Mouse (Mus musculus): ENCODE data around the gene Nxpe5. TPM values are rescaled to one million over a fixed set of nuclear protein-coding genes. Genes with fewer than 3 reads are reported as not detected.

Gene Nxpe5
- polyA plus RNA-seq, 1 experiment from 2014 or later, result not detected

GRCm38 (mm10) chr5:138277994-138278393 lies 52.3 kb downstream of the Nxpe5 start:
- WGBS, result 85% methylated on average over 7 of the region's 7 CpGs
- H3K9ac ChIP-seq, result no peak overlapping the region
- H3K4me3 ChIP-seq, result no peak overlapping the region
- H3K4me2 ChIP-seq, result no peak overlapping the region
- H3K27me3 ChIP-seq (replicated peaks), result peaks cover 23% of the 10 kb centered on the region
- peaks cover 13% of the 10 kb centered on the region; the same call in 1 of the 2 replicates for H3K36me3 ChIP-seq
- peaks cover 27% of the 10 kb centered on the region for H3K4me1 ChIP-seq
- H3K27ac ChIP-seq (replicated peaks), result no peak overlapping the region
- no peak for ATAC-seq (ENCODE audit: extremely low read depth, insufficient number of reproducible peaks, low FRiP score, low TSS enrichment)
- H3K9me3 ChIP-seq, result peaks cover 8% of the 10 kb centered on the region; the same call in 1 of the 2 replicates

- H3K9me3 ChIP-seq, result peaks cover 8% of the 10 kb centered on the region; the same call in 1 of the 2 replicates
- WGBS, result 2% methylated on average over 54 of the region's 56 CpGs
- ATAC-seq (ENCODE audit: extremely low read depth, insufficient number of reproducible peaks, low FRiP score, low TSS enrichment), result peak; percentile 97
- H3K27me3 ChIP-seq (replicated peaks), result peaks cover 10% of the 10 kb centered on the region
- peak within 1 kb of the TSS; percentile 70 for H3K4me3 ChIP-seq
- peaks cover 13% of the 10 kb centered on the region; the same call in 1 of the 2 replicates for H3K36me3 ChIP-seq
- peaks cover 27% of the 10 kb centered on the region for H3K4me1 ChIP-seq
- peak within 1 kb of the TSS; percentile 74 for H3K4me2 ChIP-seq
- H3K27ac ChIP-seq (replicated peaks), result no peak within 1 kb of the TSS
- peak within 1 kb of the TSS; percentile 83 for H3K9ac ChIP-seq
Observed at GRCm38 (mm10) chr5:138279585-138280424, 54.1 kb downstream of the Nxpe5 start, which contains the start of the genes Gm43720, Gpc2 and Stag3. Gene Gm43720 (minus strand): TSS chr5:138279958. Gene Gpc2 (minus strand): TSS chr5:138280005. Gene Stag3 (plus strand): TSS chr5:138280240.

GRCm38 (mm10) chr5:138280425-138280768 lies 54.7 kb downstream of the Nxpe5 start:
- Histone ChIP-seq H3K27ac (replicated peaks) (no peak overlapping the region), H3K4me1 (peaks cover 21% of the 10 kb centered on the region), H3K9me3 (peaks cover 8% of the 10 kb centered on the region; the same call in 1 of the 2 replicates), H3K4me2 (peak overlapping the region; percentile 74), H3K4me3 (peak overlapping the region; percentile 70), H3K9ac (no peak overlapping the region), H3K36me3 (peaks cover 13% of the 10 kb centered on the region; the same call in 1 of the 2 replicates), H3K27me3 (replicated peaks) (peaks cover 10% of the 10 kb centered on the region)
- 19% methylated on average over 26 of the region's 26 CpGs for WGBS
- no peak for ATAC-seq (ENCODE audit: extremely low read depth, insufficient number of reproducible peaks, low FRiP score, low TSS enrichment)

GRCm38 (mm10) chr5:138280829-138281228 lies 55.1 kb downstream of the Nxpe5 start:
- Histone ChIP-seq H3K9ac (no peak overlapping the region), H3K4me2 (no peak overlapping the region), H3K4me1 (peaks cover 17% of the 10 kb centered on the region), H3K27me3 (replicated peaks) (peaks cover 8% of the 10 kb centered on the region), H3K36me3 (peaks cover 11% of the 10 kb centered on the region; the same call in 1 of the 2 replicates), H3K4me3 (peak overlapping the region; percentile 70; the same call in 1 of the 2 replicates), H3K9me3 (peaks cover 8% of the 10 kb centered on the region; the same call in 1 of the 2 replicates), H3K27ac (replicated peaks) (no peak overlapping the region)
- 85% methylated on average over 15 of the region's 15 CpGs for WGBS
- ATAC-seq (ENCODE audit: extremely low read depth, insufficient number of reproducible peaks, low FRiP score, low TSS enrichment), result no peak

- no peak for ATAC-seq (ENCODE audit: extremely low read depth, insufficient number of reproducible peaks, low FRiP score, low TSS enrichment)
- Histone ChIP-seq H3K9ac (no peak overlapping the region), H3K27me3 (replicated peaks) (no peaks in the 10 kb centered on the region; the same call in 1 of the 2 replicates), H3K4me1 (peaks cover 13% of the 10 kb centered on the region), H3K36me3 (peaks cover 8% of the 10 kb centered on the region; the same call in 1 of the 2 replicates), H3K27ac (replicated peaks) (no peak overlapping the region), H3K4me2 (no peak overlapping the region), H3K4me3 (no peak overlapping the region), H3K9me3 (peaks cover 8% of the 10 kb centered on the region; the same call in 1 of the 2 replicates)
- 65% methylated on average over 2 of the region's 2 CpGs for whole genome bisulfite sequencing
Observed at GRCm38 (mm10) chr5:138281798-138282197, 56.1 kb downstream of the Nxpe5 start.

GRCm38 (mm10) chr5:138283540-138283939 lies 57.8 kb downstream of the Nxpe5 start:
- Histone ChIP-seq H3K27ac (replicated peaks) (no peak overlapping the region), H3K4me3 (no peak overlapping the region), H3K4me2 (no peak overlapping the region), H3K27me3 (replicated peaks) (no peaks in the 10 kb centered on the region; the same call in 1 of the 2 replicates), H3K36me3 (no peaks in the 10 kb centered on the region), H3K4me1 (peaks cover 13% of the 10 kb centered on the region), H3K9me3 (peaks cover 8% of the 10 kb centered on the region; the same call in 1 of the 2 replicates), H3K9ac (no peak overlapping the region)
- ATAC-seq (ENCODE audit: extremely low read depth, insufficient number of reproducible peaks, low FRiP score, low TSS enrichment), result no peak
- WGBS, result 49% methylated on average over 1 of the region's 1 CpGs

- Histone ChIP-seq H3K4me3 (no peak overlapping the region), H3K4me2 (no peak overlapping the region), H3K27ac (replicated peaks) (no peak overlapping the region), H3K9me3 (no peaks in the 10 kb centered on the region), H3K36me3 (no peaks in the 10 kb centered on the region), H3K4me1 (no peaks in the 10 kb centered on the region), H3K9ac (no peak overlapping the region), H3K27me3 (replicated peaks) (no peaks in the 10 kb centered on the region)
- 72% methylated on average over 3 of the region's 3 CpGs for WGBS
- no peak for ATAC-seq (ENCODE audit: extremely low read depth, insufficient number of reproducible peaks, low FRiP score, low TSS enrichment)
Observed at GRCm38 (mm10) chr5:138287861-138288260, 62.2 kb downstream of the Nxpe5 start.

- Histone ChIP-seq H3K36me3 (no peaks in the 10 kb centered on the region), H3K27me3 (replicated peaks) (no peaks in the 10 kb centered on the region), H3K9ac (no peak overlapping the region), H3K4me3 (no peak overlapping the region), H3K27ac (replicated peaks) (no peak overlapping the region), H3K9me3 (no peaks in the 10 kb centered on the region), H3K4me2 (no peak overlapping the region), H3K4me1 (no peaks in the 10 kb centered on the region)
- ATAC-seq (ENCODE audit: extremely low read depth, insufficient number of reproducible peaks, low FRiP score, low TSS enrichment), result no peak
- 62% methylated on average over 1 of the region's 1 CpGs for WGBS
Observed at GRCm38 (mm10) chr5:138291638-138292037, 65.9 kb downstream of the Nxpe5 start.

GRCm38 (mm10) chr5:138294158-138294557 lies 68.5 kb downstream of the Nxpe5 start:
- Histone ChIP-seq H3K4me3 (no peak overlapping the region), H3K9ac (no peak overlapping the region), H3K4me2 (no peak overlapping the region), H3K27me3 (replicated peaks) (no peaks in the 10 kb centered on the region), H3K9me3 (no peaks in the 10 kb centered on the region), H3K36me3 (no peaks in the 10 kb centered on the region; the same call in 1 of the 2 replicates), H3K4me1 (no peaks in the 10 kb centered on the region), H3K27ac (replicated peaks) (no peak overlapping the region)
- no peak for ATAC-seq (ENCODE audit: extremely low read depth, insufficient number of reproducible peaks, low FRiP score, low TSS enrichment)

- no peak overlapping the region for H3K9ac ChIP-seq
- H3K27me3 ChIP-seq (replicated peaks), result no peaks in the 10 kb centered on the region
- ATAC-seq (ENCODE audit: extremely low read depth, insufficient number of reproducible peaks, low FRiP score, low TSS enrichment), result no peak
- no peaks in the 10 kb centered on the region; the same call in 1 of the 2 replicates for H3K36me3 ChIP-seq
- H3K4me2 ChIP-seq, result no peak overlapping the region
- 63% methylated on average over 2 of the region's 2 CpGs for WGBS
- H3K27ac ChIP-seq (replicated peaks), result no peak overlapping the region
- no peak overlapping the region for H3K4me3 ChIP-seq
- H3K4me1 ChIP-seq, result no peaks in the 10 kb centered on the region
- no peaks in the 10 kb centered on the region for H3K9me3 ChIP-seq
Observed at GRCm38 (mm10) chr5:138299613-138300012, 73.9 kb downstream of the Nxpe5 start.

Measured in heart, embryonic 13.5 days (tissue).